Mouse (Mus musculus): ENCODE results near the gene Myof.
A peak's percentile ranks its signal among the peaks of the same experiment; 100 is the strongest.

Gene Myof

GRCm38 (mm10) chr19:38000990-38001389 is 42.4 kb downstream of the Myof start:
- no peak for DNase-seq

GRCm38 (mm10) chr19:37999941-38000340 is 43.4 kb downstream of the Myof start:
- no peak for DNase-seq

DNA sequence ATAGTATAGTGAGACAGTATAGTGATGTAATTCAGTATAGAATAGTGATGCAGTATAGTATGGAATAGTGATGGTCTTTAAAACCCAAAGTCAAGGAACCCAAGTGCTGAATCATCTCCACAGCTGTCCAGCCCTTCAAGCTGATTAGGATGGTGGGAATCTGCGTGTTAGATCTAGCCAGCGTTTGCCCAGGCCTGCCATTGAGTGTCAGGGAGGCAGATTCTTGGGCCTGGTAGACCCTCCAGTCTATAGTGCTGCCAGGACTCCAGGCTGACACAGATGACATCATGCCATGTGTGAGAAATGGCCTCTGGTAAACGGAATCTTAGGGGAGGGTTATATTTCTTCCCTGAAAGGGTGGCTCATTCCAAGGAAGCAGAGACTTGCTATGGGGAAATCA is 49.1 kb downstream of the Myof start:
- DNase-seq = no peak

- peak in 1 of 2 experiments; percentile 16 for DNase-seq
Observed at GRCm38 (mm10) chr19:37992184-37992554, 51.2 kb downstream of the Myof start.

- peak; percentile 76 to 84 for DNase-seq
Observed at GRCm38 (mm10) chr19:37991399-37992183, 51.8 kb downstream of the Myof start.

- DNase-seq = peak in 1 of 2 experiments; percentile 43
Observed at GRCm38 (mm10) chr19:37989971-37990370, 53.4 kb downstream of the Myof start.

GRCm38 (mm10) chr19:37988156-37988555 is 55.2 kb downstream of the Myof start:
- no peak for DNase-seq

GRCm38 (mm10) chr19:37985730-37986129 is 57.6 kb downstream of the Myof start:
- no peak for DNase-seq

GRCm38 (mm10) chr19:37975951-37976350 is 67.4 kb downstream of the Myof start:
- no peak for DNase-seq

- DNase-seq = no peak
Observed at GRCm38 (mm10) chr19:37970571-37970970, 72.8 kb downstream of the Myof start.

DNA sequence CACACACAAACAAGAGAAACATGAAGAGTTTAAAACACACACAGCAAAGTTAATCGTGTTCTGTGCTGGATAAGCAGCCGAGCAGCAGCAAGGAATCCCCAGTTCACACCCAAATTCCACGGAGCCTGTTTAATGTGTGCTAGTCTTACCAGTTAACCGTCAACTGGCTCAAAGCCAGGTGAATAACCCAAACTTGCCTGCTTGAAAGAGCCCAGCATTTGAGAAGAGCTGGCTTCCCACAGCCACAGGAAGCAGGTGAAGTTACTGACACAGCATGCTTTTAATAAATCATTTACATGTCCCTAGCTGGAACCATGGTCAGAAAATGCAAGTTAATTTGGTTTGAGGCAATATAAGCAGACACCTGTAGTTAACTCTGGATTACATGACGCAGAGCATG is 73.4 kb downstream of the Myof start:
- no peak for DNase-seq

- DNase-seq = no peak
Observed at GRCm38 (mm10) chr19:37965828-37966227, 77.5 kb downstream of the Myof start.

DNA sequence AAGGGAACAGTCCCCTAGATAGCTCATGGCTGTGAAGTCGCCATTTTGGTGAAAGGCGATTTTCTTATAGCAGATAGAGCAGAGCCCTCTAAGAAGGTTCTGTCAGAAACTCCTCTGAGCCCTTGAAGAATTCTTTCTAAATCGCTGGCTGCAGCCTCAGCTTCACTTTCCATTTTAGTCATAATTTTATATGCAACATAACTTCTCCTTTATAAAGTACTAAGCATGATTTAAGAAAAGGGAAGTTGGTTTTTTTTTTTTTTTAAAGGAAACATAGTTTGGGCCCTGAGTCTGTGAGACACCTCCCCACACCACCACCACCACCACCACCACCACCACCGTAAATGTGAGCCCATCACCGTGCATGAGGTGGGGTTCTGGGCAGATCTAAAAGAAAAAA is 80.0 kb downstream of the Myof start:
- DNase-seq = no peak

DNA sequence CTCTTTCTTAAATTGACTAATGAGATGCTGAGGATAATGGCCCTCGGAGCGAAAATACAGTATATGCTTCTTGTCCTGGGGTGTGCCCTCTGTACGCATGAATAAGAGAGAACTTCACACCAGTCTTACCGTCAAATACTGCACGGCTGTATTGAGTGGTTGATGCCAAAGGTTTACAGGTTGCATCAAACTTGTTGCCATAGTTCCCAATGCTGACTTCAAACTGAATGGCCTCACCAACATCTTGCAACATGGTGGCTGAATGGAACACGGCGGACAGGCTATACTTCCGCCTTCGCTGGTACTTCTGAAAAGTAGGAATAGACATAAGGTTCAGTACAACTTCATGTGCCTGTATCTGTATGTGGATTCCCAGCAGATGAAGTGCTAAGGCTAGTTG is 82.6 kb downstream of the Myof start:
- DNase-seq = no peak

DNA sequence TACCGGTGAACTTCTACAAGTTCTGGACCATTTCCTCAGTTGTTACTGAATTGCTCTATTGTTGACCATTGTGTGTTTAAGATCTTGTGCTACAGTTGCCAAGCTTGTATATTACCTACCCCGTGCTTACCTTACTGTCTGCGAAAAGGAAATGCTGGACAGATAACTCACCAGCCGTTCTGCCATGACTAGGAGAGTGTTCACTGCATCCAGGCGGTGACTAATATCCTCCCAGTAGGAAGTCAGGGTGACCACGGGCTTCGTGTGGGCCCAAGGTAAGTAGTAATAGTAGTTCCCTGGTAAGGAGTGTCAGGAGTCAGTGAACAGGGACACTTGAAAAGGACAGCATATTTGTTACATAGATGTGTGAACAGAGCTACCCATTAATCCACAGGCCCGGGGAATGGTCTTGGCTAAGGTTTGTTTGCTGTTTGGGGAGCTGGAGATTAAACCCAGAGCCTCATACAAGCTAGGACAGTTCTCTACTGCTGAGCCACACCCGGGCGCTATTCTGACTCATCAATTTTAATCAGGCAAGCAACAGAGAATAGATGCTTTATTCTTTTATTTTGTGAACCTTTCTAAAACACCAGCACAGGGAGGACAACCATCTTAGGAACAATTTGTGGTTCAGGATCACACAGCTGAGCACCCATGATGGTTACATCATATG is 83.7 kb downstream of the Myof start:
- DNase-seq = no peak

GRCm38 (mm10) chr19:37959076-37959475 is 84.3 kb downstream of the Myof start:
- no peak for DNase-seq

- DNase-seq = no peak
Observed at GRCm38 (mm10) chr19:37957256-37957655, 86.1 kb downstream of the Myof start.

GRCm38 (mm10) chr19:37956006-37956405 is 87.4 kb downstream of the Myof start:
- DNase-seq = no peak

DNA sequence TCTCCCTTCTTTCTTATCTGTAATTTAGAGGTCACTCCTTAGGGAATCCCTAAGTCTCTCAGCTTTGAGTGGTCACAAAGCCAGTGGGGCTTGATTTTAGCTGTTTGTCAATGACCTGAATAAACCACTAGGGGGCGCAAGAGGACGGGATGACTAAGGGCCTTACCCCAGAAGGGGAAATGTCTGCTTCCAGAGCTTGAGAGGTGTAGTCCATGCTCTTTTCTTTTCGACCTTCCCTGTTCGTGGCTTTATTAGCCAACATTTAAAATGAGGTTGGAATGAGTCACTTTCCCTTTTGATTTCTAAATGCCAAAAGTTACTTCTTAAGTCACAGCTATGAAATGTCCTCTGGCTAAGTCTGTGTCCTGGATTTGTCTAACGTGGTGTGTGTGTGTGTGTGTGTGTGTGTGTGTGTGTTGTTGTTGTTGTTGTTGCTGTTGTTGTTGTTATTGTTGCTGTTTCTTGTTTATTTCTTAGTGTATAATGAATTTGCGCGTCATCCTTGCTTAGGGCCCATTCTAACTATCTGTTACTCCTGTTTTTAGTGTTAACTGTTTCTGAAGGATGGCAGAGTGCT is 87.9 kb downstream of the Myof start:
- DNase-seq = peak; percentile 89 to 90

DNA sequence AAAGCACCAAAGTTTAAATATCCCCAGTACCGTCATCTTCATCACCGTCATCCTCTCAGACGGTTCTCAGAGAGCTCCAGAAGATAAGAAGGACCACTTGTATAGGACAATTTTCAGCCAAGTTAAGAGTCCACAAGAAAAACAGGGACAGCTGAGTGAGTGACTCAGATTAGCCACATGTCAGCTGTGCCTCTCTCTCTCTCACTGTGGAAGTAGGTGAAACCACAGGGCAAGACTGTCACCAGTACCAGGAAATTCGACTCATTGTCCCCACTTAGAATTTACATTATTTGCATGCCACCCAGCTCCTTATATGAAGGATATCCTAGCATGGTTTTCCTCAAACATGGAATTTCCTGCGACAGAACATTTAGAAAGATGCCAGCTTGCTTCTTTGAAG is 88.6 kb downstream of the Myof start:
- DNase-seq = no peak

DNA sequence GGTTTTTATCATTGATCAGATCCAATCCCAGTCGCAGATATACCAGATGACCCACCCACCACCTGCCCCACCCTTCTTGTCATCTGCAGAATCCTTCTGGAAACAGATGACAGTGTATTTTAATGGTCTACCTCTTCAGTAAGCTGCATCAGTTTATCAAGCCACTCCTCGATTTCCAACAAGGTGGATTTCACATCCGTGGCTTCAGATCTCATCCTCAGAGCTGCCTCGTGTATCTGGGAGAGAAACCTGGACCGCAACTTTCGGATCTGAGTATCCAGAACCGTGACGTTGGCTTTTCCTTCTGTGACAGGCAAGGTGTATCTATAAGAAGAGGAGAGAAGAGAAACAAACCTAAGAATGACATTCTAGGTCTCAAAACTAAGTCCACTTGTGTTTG is 89.1 kb downstream of the Myof start:
- no peak for DNase-seq

DNA sequence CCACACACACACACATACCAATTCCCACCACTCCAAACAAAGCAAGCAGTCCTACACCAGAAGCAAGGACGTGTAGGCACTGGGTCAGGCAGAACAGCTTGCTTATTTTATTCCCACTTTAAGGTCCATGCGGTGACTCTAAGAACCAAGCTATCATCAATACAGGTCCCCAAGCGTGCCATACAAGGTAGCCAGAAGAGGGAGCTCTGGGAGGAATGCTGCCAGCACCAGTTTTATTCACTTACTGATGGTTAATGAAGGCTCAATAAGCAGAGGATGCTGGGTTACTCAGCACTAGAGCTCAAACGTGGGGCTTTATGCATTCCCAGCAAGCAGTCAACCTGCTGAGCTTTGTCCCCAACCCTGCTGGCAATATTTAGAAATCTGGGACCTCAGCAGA is 96.7 kb downstream of the Myof start:
- DNase-seq = peak; percentile 31 to 32

DNA sequence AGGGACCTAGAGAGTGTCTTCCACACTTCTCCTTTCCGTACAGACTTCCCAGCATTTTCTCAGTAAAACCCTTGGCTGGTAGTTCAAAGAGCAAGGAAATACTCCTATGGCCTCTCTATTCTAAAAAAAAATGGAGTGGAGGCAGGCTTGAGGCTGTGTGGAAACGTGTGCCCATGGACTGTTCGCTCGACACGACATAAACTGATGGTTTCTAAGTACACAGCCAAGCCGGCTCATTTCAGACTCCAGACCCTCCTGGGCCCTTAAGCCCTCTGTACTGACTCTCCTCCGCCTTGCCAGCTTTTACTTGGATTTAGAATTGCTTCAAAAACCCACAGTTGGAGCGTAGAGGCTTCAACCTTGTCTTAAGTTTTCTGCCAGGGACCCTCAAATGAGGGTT is 97.3 kb downstream of the Myof start:
- no peak for DNase-seq

- DNase-seq = no peak
Observed at GRCm38 (mm10) chr19:37939203-37939602, 104.2 kb downstream of the Myof start.
